Mouse (Mus musculus) lung, postnatal 36 days (tissue): ENCODE measurements around the gene Gm29289.
"Not testable (repeated sequence)": the region's sequence is repeated elsewhere in the genome, so short reads cannot be mapped to it uniquely, and the experiment has no call there.

Source experiments
- DNase-seq: peaks from one replicate; pipeline ENCODE4 v3.0.0; 2022; ENCODE audit warnings: mixed read lengths

Gm29289 gene

DNA sequence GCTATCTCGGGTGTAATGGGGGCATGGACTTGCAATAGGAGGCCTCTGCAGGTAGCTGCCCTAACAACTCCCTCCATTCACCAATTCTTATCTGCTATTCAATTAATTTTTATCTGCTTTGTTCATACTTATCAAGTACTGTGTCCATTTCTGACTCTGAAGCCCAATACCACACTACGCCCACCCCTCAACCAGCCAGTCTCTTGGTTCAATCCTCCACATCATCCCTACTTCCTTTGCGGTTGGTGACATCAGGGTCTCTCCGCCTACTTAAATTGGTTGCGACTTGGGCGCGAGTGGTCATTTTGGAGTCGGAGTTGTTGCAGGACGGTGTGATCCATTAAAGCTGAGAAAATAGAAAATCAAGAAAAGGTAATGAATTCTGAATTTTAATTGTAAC lies at the start of gene Gm29289:
Gene Gm29289, plus strand, starts transcription at position 301 of the 400 bp plus-strand sequence.
- DNase-seq, result not testable (repeated sequence)

- DNase-seq, result not testable (repeated sequence)
Observed at GRCm38 (mm10) chrY:2900689-2901088, 31.7 kb upstream of the Gm29289 start, which contains the start of gene Gm10352. Gene Gm10352, plus strand, starts transcription at chrY:2900989.
